Mouse (Mus musculus): ENCODE measurements around the gene Ago4. TPM values are rescaled to one million over a fixed set of nuclear protein-coding genes. Genes with fewer than 3 reads are reported as not detected.
"Not testable (repeated sequence)": the region's sequence is repeated elsewhere in the genome, so short reads cannot be mapped to it uniquely, and the experiment has no call there.

Ago4 gene
- polyA plus RNA-seq, 1 experiment from 2014 or later: 0.97 TPM

- Histone ChIP-seq H3K4me1 (replicated peaks) (no peaks in the 10 kb centered on the region), H3K9ac (no peak overlapping the region), H3K9me3 (no peaks in the 10 kb centered on the region), H3K27me3 (replicated peaks) (no peaks in the 10 kb centered on the region), H3K27ac (no peak overlapping the region), H3K36me3 (no peaks in the 10 kb centered on the region), H3K4me2 (replicated peaks) (no peak overlapping the region), H3K4me3 (replicated peaks) (no peak overlapping the region)
- ATAC-seq: no peak
- WGBS: 84% methylated on average over 2 of the region's 2 CpGs
Observed at GRCm38 (mm10) chr4:126546183-126546582, 12.9 kb upstream of the Ago4 start.

DNA sequence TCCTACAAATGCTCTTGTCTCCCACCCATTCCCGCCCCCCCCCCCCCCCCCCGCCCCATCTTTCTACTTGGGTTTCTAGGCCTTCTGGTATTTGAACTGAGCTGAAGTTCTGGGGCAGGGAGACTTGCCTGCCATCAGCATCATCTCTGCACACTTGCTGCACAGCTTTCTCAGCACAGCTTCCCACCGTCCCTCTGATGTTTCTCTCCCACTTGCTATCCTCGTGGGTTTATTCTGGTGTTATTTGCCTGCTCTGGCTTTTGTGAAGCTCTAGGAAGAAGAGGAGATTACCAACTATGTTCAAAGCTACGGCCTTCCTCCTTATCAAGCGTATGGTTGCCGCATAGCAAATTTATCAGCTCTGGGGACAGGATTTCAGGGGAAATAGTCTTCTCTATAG is 12.4 kb upstream of the Ago4 start:
- Histone ChIP-seq H3K4me3 (replicated peaks) (no peak overlapping the region), H3K9me3 (no peaks in the 10 kb centered on the region), H3K27ac (no peak overlapping the region), H3K27me3 (replicated peaks) (no peaks in the 10 kb centered on the region), H3K36me3 (no peaks in the 10 kb centered on the region), H3K9ac (no peak overlapping the region), H3K4me1 (replicated peaks) (no peaks in the 10 kb centered on the region), H3K4me2 (replicated peaks) (no peak overlapping the region)
- ATAC-seq: no peak
- 66% methylated on average over 6 of the region's 7 CpGs for WGBS

DNA sequence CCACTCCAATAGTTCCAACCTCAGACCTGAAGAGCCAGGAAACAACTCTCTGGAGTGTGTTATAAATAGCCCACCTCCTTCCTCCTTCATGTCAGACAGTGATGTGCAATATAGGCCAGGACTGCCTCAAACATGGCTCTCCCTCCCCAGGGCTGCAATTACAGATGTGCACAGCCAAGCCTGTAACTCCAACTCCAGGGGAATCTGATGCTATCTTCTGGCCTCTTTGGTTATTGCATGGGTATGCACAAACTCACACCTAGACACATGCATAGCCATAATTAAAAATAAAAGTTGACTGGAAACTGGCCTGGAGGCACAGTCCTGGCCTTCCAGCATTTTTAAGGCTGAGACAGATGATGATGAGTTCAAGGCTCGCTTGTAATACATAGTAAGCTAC is 11.7 kb upstream of the Ago4 start:
- ATAC-seq: no peak
- 79% methylated on average over 1 of the region's 1 CpGs for WGBS

GRCm38 (mm10) chr4:126542838-126543237 is 9.6 kb upstream of the Ago4 start:
- no peak overlapping the region for H3K4me2 ChIP-seq (replicated peaks)
- H3K36me3 ChIP-seq: no peaks in the 10 kb centered on the region
- no peak overlapping the region for H3K9ac ChIP-seq
- no peaks in the 10 kb centered on the region for H3K27me3 ChIP-seq (replicated peaks)
- H3K4me3 ChIP-seq (replicated peaks): no peak overlapping the region
- no peak for ATAC-seq
- H3K4me1 ChIP-seq (replicated peaks): no peaks in the 10 kb centered on the region
- H3K9me3 ChIP-seq: no peaks in the 10 kb centered on the region
- H3K27ac ChIP-seq: no peak overlapping the region
- WGBS: 68% methylated on average over 7 of the region's 7 CpGs

More for the DNA sequence above, 11.7 kb upstream of the Ago4 start:
- no peaks in the 10 kb centered on the region for H3K9me3 ChIP-seq
- no peak overlapping the region for H3K27ac ChIP-seq
- H3K27me3 ChIP-seq (replicated peaks): no peaks in the 10 kb centered on the region
- H3K4me1 ChIP-seq (replicated peaks): no peaks in the 10 kb centered on the region
- no peak overlapping the region for H3K9ac ChIP-seq
- H3K4me3 ChIP-seq (replicated peaks): no peak overlapping the region
- H3K36me3 ChIP-seq: no peaks in the 10 kb centered on the region
- H3K4me2 ChIP-seq (replicated peaks): no peak overlapping the region

- Histone ChIP-seq H3K27ac (no peak overlapping the region), H3K9ac (no peak overlapping the region), H3K4me2 (replicated peaks) (no peak overlapping the region), H3K36me3 (no peaks in the 10 kb centered on the region), H3K9me3 (no peaks in the 10 kb centered on the region), H3K27me3 (replicated peaks) (no peaks in the 10 kb centered on the region), H3K4me3 (replicated peaks) (no peak overlapping the region), H3K4me1 (replicated peaks) (no peaks in the 10 kb centered on the region)
- WGBS: 76% methylated on average over 3 of the region's 3 CpGs
- no peak for ATAC-seq
Observed at GRCm38 (mm10) chr4:126540487-126541071, 7.3 kb upstream of the Ago4 start.

GRCm38 (mm10) chr4:126536865-126537264 is 3.6 kb upstream of the Ago4 start:
- H3K27ac ChIP-seq: no peak overlapping the region
- H3K9ac ChIP-seq: no peak overlapping the region
- no peak overlapping the region for H3K4me2 ChIP-seq (replicated peaks)
- H3K27me3 ChIP-seq (replicated peaks): no peaks in the 10 kb centered on the region; the same call in 1 of the 2 replicates
- H3K4me3 ChIP-seq (replicated peaks): no peak overlapping the region
- H3K36me3 ChIP-seq: no peaks in the 10 kb centered on the region
- H3K9me3 ChIP-seq: no peaks in the 10 kb centered on the region
- WGBS: 69% methylated on average over 5 of the region's 5 CpGs
- no peaks in the 10 kb centered on the region for H3K4me1 ChIP-seq (replicated peaks)
- ATAC-seq: no peak

- H3K4me3 ChIP-seq (replicated peaks); H3K27ac ChIP-seq; H3K4me1 ChIP-seq (replicated peaks); ATAC-seq; H3K9me3 ChIP-seq; H3K36me3 ChIP-seq; H3K27me3 ChIP-seq (replicated peaks); H3K9ac ChIP-seq; H3K4me2 ChIP-seq (replicated peaks): not testable (repeated sequence)
- WGBS: 92% methylated on average over 7 of the region's 7 CpGs
Observed at GRCm38 (mm10) chr4:126535631-126536030, 2.4 kb upstream of the Ago4 start.

DNA sequence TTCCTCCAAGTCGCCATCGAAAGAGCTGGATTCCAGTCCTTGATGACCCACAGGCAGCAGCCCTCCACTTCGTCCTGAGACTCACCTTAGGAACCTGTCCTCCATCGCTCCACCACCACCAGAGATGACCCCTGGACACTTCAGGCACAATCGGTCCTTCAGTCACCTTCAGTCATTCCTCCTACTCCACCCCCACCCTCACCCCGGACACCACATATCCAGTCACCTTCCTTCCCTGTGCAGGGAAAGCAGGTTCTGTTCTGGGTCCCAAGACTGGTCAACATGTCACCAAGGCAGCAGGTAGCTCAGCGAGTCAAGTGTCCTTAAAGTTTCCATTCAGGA is 428 bp upstream of the Ago4 start:
- Histone ChIP-seq H3K9me3 (no peaks in the 10 kb centered on the region), H3K4me2 (replicated peaks) (peak overlapping the region; percentile 95), H3K27ac (no peak overlapping the region), H3K27me3 (replicated peaks) (no peaks in the 10 kb centered on the region; the same call in 1 of the 2 replicates), H3K4me1 (replicated peaks) (no peaks in the 10 kb centered on the region), H3K4me3 (replicated peaks) (peak overlapping the region; percentile 91), H3K36me3 (no peaks in the 10 kb centered on the region), H3K9ac (peak overlapping the region; percentile 82)
- ATAC-seq: no peak; the same call in 1 of the 2 replicates
- 9% methylated on average over 7 of the region's 7 CpGs for WGBS

- Histone ChIP-seq H3K36me3 (no peaks in the 10 kb centered on the region), H3K4me1 (replicated peaks) (no peaks in the 10 kb centered on the region), H3K27ac (no peak overlapping the region), H3K27me3 (replicated peaks) (no peaks in the 10 kb centered on the region; the same call in 1 of the 2 replicates), H3K4me2 (replicated peaks) (peak overlapping the region; percentile 95), H3K9ac (peak overlapping the region; percentile 82), H3K4me3 (replicated peaks) (peak overlapping the region; percentile 91), H3K9me3 (no peaks in the 10 kb centered on the region)
- WGBS: 41% methylated on average over 5 of the region's 5 CpGs
- ATAC-seq: no peak
Observed at GRCm38 (mm10) chr4:126532292-126532691, 980 bp downstream of the Ago4 start.

DNA sequence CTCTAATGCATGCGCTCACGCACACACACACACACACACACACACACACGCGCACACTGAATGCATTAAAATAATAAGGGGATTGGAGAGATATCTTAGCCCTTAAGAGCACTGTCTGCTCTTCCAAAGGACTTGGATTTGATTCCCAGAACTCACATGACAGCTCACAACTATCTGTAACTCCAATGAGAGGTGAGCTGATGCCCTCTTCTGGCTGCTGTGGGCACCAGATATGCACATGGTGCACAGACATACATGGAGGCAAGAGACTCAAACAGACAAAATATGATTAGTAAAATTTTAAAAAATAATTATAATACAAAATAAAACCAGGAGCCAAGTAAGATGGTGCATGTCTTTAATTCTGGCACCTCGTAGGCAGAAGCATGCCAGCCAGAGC is 6.4 kb downstream of the Ago4 start:
- Histone ChIP-seq H3K27ac (no peak overlapping the region), H3K36me3 (no peaks in the 10 kb centered on the region), H3K4me1 (replicated peaks) (no peaks in the 10 kb centered on the region), H3K9ac (no peak overlapping the region), H3K4me3 (replicated peaks) (no peak overlapping the region), H3K4me2 (replicated peaks) (no peak overlapping the region), H3K27me3 (replicated peaks) (no peaks in the 10 kb centered on the region), H3K9me3 (no peaks in the 10 kb centered on the region)
- ATAC-seq: no peak
- WGBS: 94% methylated on average over 5 of the region's 5 CpGs

- no peak overlapping the region for H3K4me3 ChIP-seq (replicated peaks)
- ATAC-seq: no peak
- no peak overlapping the region for H3K9ac ChIP-seq
- no peaks in the 10 kb centered on the region for H3K4me1 ChIP-seq (replicated peaks)
- H3K27ac ChIP-seq: no peak overlapping the region
- H3K4me2 ChIP-seq (replicated peaks): no peak overlapping the region
- 85% methylated on average over 3 of the region's 3 CpGs for WGBS
- no peaks in the 10 kb centered on the region for H3K9me3 ChIP-seq
- no peaks in the 10 kb centered on the region for H3K36me3 ChIP-seq
- H3K27me3 ChIP-seq (replicated peaks): no peaks in the 10 kb centered on the region
Observed at GRCm38 (mm10) chr4:126526164-126526563, 7.1 kb downstream of the Ago4 start.

DNA sequence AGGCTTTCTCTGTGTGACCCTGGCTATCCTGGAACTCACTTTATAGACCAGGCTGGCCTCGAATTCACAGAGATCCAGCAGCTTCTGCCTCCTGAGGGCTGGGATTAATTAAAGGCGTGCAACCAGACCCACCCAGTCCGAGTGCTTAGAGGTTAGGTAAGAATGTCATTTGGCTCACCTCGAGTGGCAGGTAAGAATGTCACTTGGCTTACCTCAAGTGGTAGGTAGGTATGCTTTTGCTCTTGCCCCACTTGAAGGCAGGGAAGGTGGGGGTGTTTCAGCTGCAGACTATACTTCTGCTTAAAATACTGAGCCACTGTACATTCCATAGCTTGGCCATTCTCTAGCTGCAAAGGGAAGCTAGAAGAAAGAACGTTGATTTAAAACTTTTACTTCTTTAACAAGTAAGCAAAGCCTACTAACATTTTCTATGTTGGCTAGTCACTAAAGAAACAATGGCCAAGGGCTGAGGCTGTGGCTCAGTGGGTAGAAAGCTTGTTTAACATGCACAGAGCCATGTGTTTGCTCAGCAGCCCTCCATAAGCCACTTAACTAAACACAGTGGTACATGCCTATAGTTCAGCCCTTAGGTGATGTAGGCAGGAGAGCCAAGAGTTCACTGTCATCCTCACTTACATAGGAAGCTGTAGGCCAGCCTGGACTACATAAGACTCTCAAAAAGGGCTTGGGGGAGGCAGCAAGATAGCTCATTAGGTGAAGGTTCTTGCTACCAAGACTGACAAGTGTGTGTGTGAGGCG is 20.8 kb downstream of the Ago4 start:
- no peaks in the 10 kb centered on the region for H3K27me3 ChIP-seq (replicated peaks)
- no peak for ATAC-seq
- WGBS: 85% methylated on average over 6 of the region's 6 CpGs
- H3K27ac ChIP-seq: no peak overlapping the region
- no peak overlapping the region for H3K4me3 ChIP-seq (replicated peaks)
- H3K36me3 ChIP-seq: no peaks in the 10 kb centered on the region
- no peak overlapping the region for H3K9ac ChIP-seq
- no peak overlapping the region for H3K4me2 ChIP-seq (replicated peaks)
- no peaks in the 10 kb centered on the region for H3K9me3 ChIP-seq
- no peaks in the 10 kb centered on the region for H3K4me1 ChIP-seq (replicated peaks)

GRCm38 (mm10) chr4:126511013-126511412 is 22.3 kb downstream of the Ago4 start:
- H3K4me2 ChIP-seq (replicated peaks): no peak overlapping the region
- no peak for ATAC-seq
- H3K4me3 ChIP-seq (replicated peaks): no peak overlapping the region
- H3K4me1 ChIP-seq (replicated peaks): no peaks in the 10 kb centered on the region
- H3K36me3 ChIP-seq: no peaks in the 10 kb centered on the region
- no peak overlapping the region for H3K27ac ChIP-seq
- H3K27me3 ChIP-seq (replicated peaks): no peaks in the 10 kb centered on the region
- H3K9me3 ChIP-seq: no peaks in the 10 kb centered on the region
- H3K9ac ChIP-seq: no peak overlapping the region
- WGBS: 87% methylated on average over 5 of the region's 5 CpGs
